Mouse (Mus musculus): ENCODE results near the gene Ndufb2. TPM values are rescaled to one million over a fixed set of nuclear protein-coding genes. Genes with fewer than 3 reads are reported as not detected.

The Ndufb2 gene
- polyA plus RNA-seq, 1 experiment, result 551 TPM

DNA sequence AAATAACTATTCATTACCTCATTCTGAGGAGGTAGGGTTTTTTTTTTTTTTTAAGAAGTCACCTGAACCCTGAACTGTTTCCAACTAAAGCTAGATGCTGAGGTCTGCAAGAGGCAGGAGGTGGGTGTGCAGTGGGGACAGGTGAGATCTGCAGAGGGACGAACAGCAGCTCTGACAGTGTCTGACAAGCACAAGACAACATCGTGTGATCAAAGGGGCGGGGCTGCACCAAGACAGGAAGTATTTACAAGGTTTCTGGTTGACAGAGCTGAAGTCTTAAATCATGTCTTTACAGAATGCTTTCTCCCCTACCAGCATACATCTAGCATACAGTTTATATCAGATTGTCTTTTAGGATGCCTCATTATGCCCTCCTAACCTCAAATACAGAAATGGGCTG lies 14.5 kb downstream of the Ndufb2 start:
- no peaks in the 10 kb centered on the region for H3K4me1 ChIP-seq (ENCODE audit: control insufficient read depth, insufficient read depth, insufficient read length, low read length)
- no peak for TF ChIP-seq CTCF (IDR thresholded peaks at IDR 0.05; ENCODE audit: extremely low read depth, insufficient read length, insufficient replicate concordance, low read depth, low read length)
- no peak for TF ChIP-seq POLR2A (IDR thresholded peaks at IDR 0.05; ENCODE audit: low read depth, low read length)
- no peak overlapping the region for H3K4me3 ChIP-seq (ENCODE audit: low read depth, low read length)
- no peaks in the 10 kb centered on the region for H3K27me3 ChIP-seq (ENCODE audit: control insufficient read depth, insufficient read depth, low read length)
- 45% methylated on average over 3 of the region's 3 CpGs for WGBS
- no peak overlapping the region for H3K27ac ChIP-seq (ENCODE audit: insufficient read depth, low read depth, low read length)
- peaks cover 10% of the 10 kb centered on the region for H3K36me3 ChIP-seq (ENCODE audit: control insufficient read depth, insufficient read depth, low read length)

DNA sequence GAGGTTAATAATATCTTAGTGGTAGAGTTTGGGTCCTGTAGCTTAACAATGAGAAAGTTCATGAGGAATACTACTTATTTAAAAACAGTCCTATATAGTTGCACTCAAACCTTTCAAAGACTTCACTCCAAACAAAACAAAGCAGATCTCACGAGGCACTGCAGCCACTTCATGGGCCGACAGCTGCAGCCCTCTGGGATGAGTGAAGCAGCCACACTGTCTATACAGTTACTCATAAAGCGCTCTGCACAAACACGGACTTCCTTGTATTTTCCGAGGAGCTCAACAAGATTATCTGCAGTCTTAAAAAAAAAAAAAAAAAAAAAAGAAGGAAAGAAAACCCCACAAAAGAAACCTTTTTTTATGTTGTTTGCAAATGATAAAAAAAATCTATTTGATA lies 15.0 kb downstream of the Ndufb2 start:
- H3K36me3 ChIP-seq (ENCODE audit: control insufficient read depth, insufficient read depth, low read length), result peaks cover 8% of the 10 kb centered on the region
- H3K27ac ChIP-seq (ENCODE audit: insufficient read depth, low read depth, low read length), result no peak overlapping the region
- H3K4me3 ChIP-seq (ENCODE audit: low read depth, low read length), result no peak overlapping the region
- 56% methylated on average over 5 of the region's 5 CpGs for WGBS
- no peaks in the 10 kb centered on the region for H3K4me1 ChIP-seq (ENCODE audit: control insufficient read depth, insufficient read depth, insufficient read length, low read length)
- TF ChIP-seq POLR2A (IDR thresholded peaks at IDR 0.05; ENCODE audit: low read depth, low read length), result no peak
- TF ChIP-seq CTCF (IDR thresholded peaks at IDR 0.05; ENCODE audit: extremely low read depth, insufficient read length, insufficient replicate concordance, low read depth, low read length), result no peak
- no peaks in the 10 kb centered on the region for H3K27me3 ChIP-seq (ENCODE audit: control insufficient read depth, insufficient read depth, low read length)

DNA sequence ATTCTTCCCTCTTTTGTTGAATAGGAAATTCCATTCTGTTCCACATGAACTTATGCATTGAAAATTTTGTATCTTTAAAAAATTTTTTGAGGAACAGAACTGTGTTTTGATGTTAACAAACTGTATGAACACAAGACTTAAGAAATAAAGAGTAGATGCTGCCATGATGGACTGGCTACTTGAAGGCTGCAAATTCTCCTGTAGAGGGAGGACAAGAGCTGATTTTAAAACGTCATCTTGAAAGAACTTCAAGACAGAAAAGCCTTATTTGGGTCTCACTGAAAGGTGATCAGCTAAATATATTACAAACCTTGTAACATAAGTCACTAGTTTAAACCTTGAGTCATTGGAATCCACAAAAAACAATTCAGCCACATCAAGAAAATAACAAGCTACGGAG lies 17.8 kb downstream of the Ndufb2 start:
- H3K27me3 ChIP-seq (ENCODE audit: control insufficient read depth, insufficient read depth, low read length), result no peaks in the 10 kb centered on the region
- no peak overlapping the region for H3K4me3 ChIP-seq (ENCODE audit: low read depth, low read length)
- WGBS, result 79% methylated on average over 2 of the region's 2 CpGs
- no peak overlapping the region for H3K27ac ChIP-seq (ENCODE audit: insufficient read depth, low read depth, low read length)
- TF ChIP-seq CTCF (IDR thresholded peaks at IDR 0.05; ENCODE audit: extremely low read depth, insufficient read length, insufficient replicate concordance, low read depth, low read length) (no peak), POLR2A (IDR thresholded peaks at IDR 0.05; ENCODE audit: low read depth, low read length) (no peak)
- H3K4me1 ChIP-seq (ENCODE audit: control insufficient read depth, insufficient read depth, insufficient read length, low read length), result no peaks in the 10 kb centered on the region
- peaks cover 10% of the 10 kb centered on the region for H3K36me3 ChIP-seq (ENCODE audit: control insufficient read depth, insufficient read depth, low read length)

DNA sequence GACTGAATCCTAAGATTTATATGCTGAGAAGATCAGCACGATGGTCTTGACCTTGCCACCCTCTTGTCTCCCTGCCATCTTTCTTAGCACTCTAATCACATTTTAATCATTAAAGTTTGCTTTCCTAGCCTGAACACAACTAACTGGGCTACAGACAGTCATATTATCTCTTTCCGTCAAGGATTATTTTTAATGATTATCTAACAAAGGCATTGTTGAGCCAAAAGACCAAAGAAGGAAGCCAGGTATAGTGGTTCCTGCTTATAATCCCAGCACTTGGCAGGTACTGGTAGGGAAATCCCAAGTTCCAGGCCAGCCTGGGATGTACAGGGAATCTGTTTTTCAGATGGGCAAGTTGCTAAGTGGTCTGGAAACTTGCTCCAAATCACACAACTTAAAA lies 18.9 kb downstream of the Ndufb2 start:
- Histone ChIP-seq H3K36me3 (ENCODE audit: control insufficient read depth, insufficient read depth, low read length) (peaks cover 16% of the 10 kb centered on the region), H3K4me1 (ENCODE audit: control insufficient read depth, insufficient read depth, insufficient read length, low read length) (no peaks in the 10 kb centered on the region), H3K27me3 (ENCODE audit: control insufficient read depth, insufficient read depth, low read length) (no peaks in the 10 kb centered on the region), H3K4me3 (ENCODE audit: low read depth, low read length) (no peak overlapping the region), H3K27ac (ENCODE audit: insufficient read depth, low read depth, low read length) (no peak overlapping the region)
- whole genome bisulfite sequencing, result 69% methylated on average over 2 of the region's 2 CpGs
- TF ChIP-seq POLR2A (IDR thresholded peaks at IDR 0.05; ENCODE audit: low read depth, low read length) (no peak), CTCF (IDR thresholded peaks at IDR 0.05; ENCODE audit: extremely low read depth, insufficient read length, insufficient replicate concordance, low read depth, low read length) (no peak)

Other genes with a start within 250 kb of the Ndufb2 start
- 9.1 and 13.2 TPM in 2 replicates for gene Slc37a3, start 214.9 kb upstream of the Ndufb2 start, polyA plus RNA-seq (2012; rRNA removed)
- 1.9 and 8.3 TPM in 2 replicates for gene Rab19, start 211.4 kb upstream of the Ndufb2 start, polyA plus RNA-seq (2012; rRNA removed)
- gene Mkrn1, start 172.1 kb upstream of the Ndufb2 start, polyA plus RNA-seq (2012; rRNA removed), result 55.7 and 124 TPM in 2 replicates
- gene Dennd2a, start 34.7 kb upstream of the Ndufb2 start, polyA plus RNA-seq (2012; rRNA removed), result 1.9 and 2.7 TPM in 2 replicates
- gene Adck2, start 18.7 kb upstream of the Ndufb2 start, polyA plus RNA-seq (2012; rRNA removed), result 7.7 and 10.4 TPM in 2 replicates
- gene Gm42420, start 6.8 kb upstream of the Ndufb2 start, polyA plus RNA-seq (2012; rRNA removed), result not detected in 2 replicates
- gene Braf, start 132.9 kb downstream of the Ndufb2 start, polyA plus RNA-seq (2012; rRNA removed), result 2.2 TPM in 2 replicates
- gene Mrps33, start 218.4 kb downstream of the Ndufb2 start, polyA plus RNA-seq (2012; rRNA removed), result 11.4 and 15.4 TPM in 2 replicates

All from small intestine, adult 2 months (tissue).